Mouse (Mus musculus) retina, adult 2 months (tissue): ENCODE measurements around the gene Ppt2.

Experiments used
- DNase-seq: peaks from one replicate; pipeline ENCODE4 v3.0.0-alpha.2; 2012; ENCODE audit warnings: low read depth, low spot score

Ppt2 gene

GRCm38 (mm10) chr17:34627943-34628643 is at the start of gene Ppt2:
Gene Ppt2 (minus strand): TSS chr17:34628510.
- no peak for DNase-seq

GRCm38 (mm10) chr17:34676671-34677070 is 48.4 kb upstream of the Ppt2 start:
- DNase-seq, result no peak

GRCm38 (mm10) chr17:34676093-34676460 is 47.8 kb upstream of the Ppt2 start:
- no peak for DNase-seq

- no peak for DNase-seq
Observed at GRCm38 (mm10) chr17:34675205-34676092, 47.1 kb upstream of the Ppt2 start.

- no peak for DNase-seq
Observed at GRCm38 (mm10) chr17:34674524-34675204, 46.4 kb upstream of the Ppt2 start.

- no peak for DNase-seq
Observed at GRCm38 (mm10) chr17:34673139-34673538, 44.8 kb upstream of the Ppt2 start.

GRCm38 (mm10) chr17:34672246-34672792 is 44.0 kb upstream of the Ppt2 start:
- DNase-seq, result no peak

- DNase-seq, result no peak
Observed at GRCm38 (mm10) chr17:34671151-34672066, 43.1 kb upstream of the Ppt2 start.

- no peak for DNase-seq
Observed at GRCm38 (mm10) chr17:34670235-34670634, 41.9 kb upstream of the Ppt2 start, which contains the start of gene Tnxb. Gene Tnxb (plus strand): TSS chr17:34670535.

- no peak for DNase-seq
Observed at GRCm38 (mm10) chr17:34664472-34664871, 36.2 kb upstream of the Ppt2 start.

GRCm38 (mm10) chr17:34663558-34663957 is 35.2 kb upstream of the Ppt2 start:
- no peak for DNase-seq

- no peak for DNase-seq
Observed at GRCm38 (mm10) chr17:34662978-34663377, 34.7 kb upstream of the Ppt2 start.

- DNase-seq, result no peak
Observed at GRCm38 (mm10) chr17:34662468-34662867, 34.2 kb upstream of the Ppt2 start.

GRCm38 (mm10) chr17:34661121-34661591 is 32.8 kb upstream of the Ppt2 start:
- DNase-seq, result no peak

GRCm38 (mm10) chr17:34660259-34660820 is 32.0 kb upstream of the Ppt2 start:
- DNase-seq, result no peak

GRCm38 (mm10) chr17:34659897-34660214 is 31.5 kb upstream of the Ppt2 start:
- no peak for DNase-seq

GRCm38 (mm10) chr17:34659181-34659896 is 31.0 kb upstream of the Ppt2 start:
- DNase-seq, result no peak

- no peak for DNase-seq
Observed at GRCm38 (mm10) chr17:34658591-34658990, 30.3 kb upstream of the Ppt2 start.

GRCm38 (mm10) chr17:34658145-34658544 is 29.8 kb upstream of the Ppt2 start:
- DNase-seq, result no peak

- no peak for DNase-seq
Observed at GRCm38 (mm10) chr17:34657271-34657670, 29.0 kb upstream of the Ppt2 start.
